Mouse (Mus musculus) CD4-positive, CD25-positive, alpha-beta regulatory T cell, adult 2 months (primary cell): ENCODE measurements around the gene Aspg.

ENCODE experiments used
- DNase-seq: peaks from one replicate; pipeline ENCODE4 v3.0.0-alpha.2; 2012; ENCODE audit warnings: low read depth, low spot score

The Aspg gene

GRCm38 (mm10) chr12:112106541-112106971, at the start of gene Aspg:
Gene Aspg (plus strand): TSS chr12:112106679.
- no peak for DNase-seq

- peak; percentile 54 for DNase-seq
These were observed 28.8 kb upstream of the Aspg start for GRCm38 (mm10) chr12:112077651-112078050.

- no peak for DNase-seq
These were observed 26.6 kb upstream of the Aspg start for GRCm38 (mm10) chr12:112079911-112080310.

GRCm38 (mm10) chr12:112080911-112081310, 25.6 kb upstream of the Aspg start:
- no peak for DNase-seq

- DNase-seq: no peak
These were observed 24.2 kb upstream of the Aspg start for GRCm38 (mm10) chr12:112082241-112082640.

- DNase-seq: no peak
These were observed 20.2 kb upstream of the Aspg start for GRCm38 (mm10) chr12:112086250-112086649.

- DNase-seq: no peak
These were observed 19.8 kb upstream of the Aspg start for GRCm38 (mm10) chr12:112086726-112087125.

GRCm38 (mm10) chr12:112088609-112089324, 17.7 kb upstream of the Aspg start:
- DNase-seq: no peak

- DNase-seq: peak; percentile 62
These were observed 15.4 kb upstream of the Aspg start for GRCm38 (mm10) chr12:112091054-112091453.

GRCm38 (mm10) chr12:112094261-112094880, 12.1 kb upstream of the Aspg start:
- no peak for DNase-seq

GRCm38 (mm10) chr12:112096051-112096732, 10.3 kb upstream of the Aspg start:
- DNase-seq: no peak

- DNase-seq: no peak
These were observed 9.8 kb upstream of the Aspg start for GRCm38 (mm10) chr12:112096733-112097117.

GRCm38 (mm10) chr12:112100106-112100505, 6.4 kb upstream of the Aspg start:
- no peak for DNase-seq

- DNase-seq: no peak
These were observed 5.4 kb upstream of the Aspg start for GRCm38 (mm10) chr12:112101045-112101444.

- DNase-seq: no peak
These were observed 3.3 kb upstream of the Aspg start for GRCm38 (mm10) chr12:112103179-112103578.

- DNase-seq: no peak
These were observed 1.6 kb upstream of the Aspg start for GRCm38 (mm10) chr12:112104890-112105289.

- DNase-seq: no peak
These were observed 1.2 kb downstream of the Aspg start for GRCm38 (mm10) chr12:112107685-112108084.

GRCm38 (mm10) chr12:112108696-112109445, 2.4 kb downstream of the Aspg start:
- no peak for DNase-seq

GRCm38 (mm10) chr12:112109701-112110100, 3.2 kb downstream of the Aspg start:
- no peak for DNase-seq

GRCm38 (mm10) chr12:112111323-112111722, 4.8 kb downstream of the Aspg start:
- DNase-seq: no peak

- no peak for DNase-seq
These were observed 5.8 kb downstream of the Aspg start for GRCm38 (mm10) chr12:112112235-112112634.
